Mouse (Mus musculus) G1E (cell line): ENCODE results near the gene Btbd11.

Source experiments
- CTCF ChIP-seq: IDR thresholded peaks from 2 replicates; pipeline ENCODE4 v1.5.1; 2012; ENCODE audit warnings: low read depth, low read length, inconsistent platforms, mixed read lengths
- GATA1 ChIP-seq: IDR thresholded peaks from 2 replicates; pipeline ENCODE4 v1.6.1; 2012; ENCODE audit warnings: borderline replicate concordance, low read length, inconsistent platforms, mixed read lengths
- GATA2 ChIP-seq: IDR thresholded peaks from 2 replicates; pipeline ENCODE4 v1.6.1; 2012; ENCODE audit warnings: low read depth, low read length, inconsistent platforms, borderline replicate concordance
- POLR2AphosphoS5 ChIP-seq: IDR thresholded peaks from 2 replicates; pipeline ENCODE4 v1.6.1; 2012; ENCODE audit warnings: low read depth, low read length, inconsistent platforms; ENCODE audit not compliant: insufficient replicate concordance
- TAL1 ChIP-seq: conservative IDR thresholded peaks from 2 replicates; pipeline ENCODE4 v1.6.1; 2012; ENCODE audit warnings: low read depth, low read length, inconsistent platforms, mixed read lengths

DNA sequence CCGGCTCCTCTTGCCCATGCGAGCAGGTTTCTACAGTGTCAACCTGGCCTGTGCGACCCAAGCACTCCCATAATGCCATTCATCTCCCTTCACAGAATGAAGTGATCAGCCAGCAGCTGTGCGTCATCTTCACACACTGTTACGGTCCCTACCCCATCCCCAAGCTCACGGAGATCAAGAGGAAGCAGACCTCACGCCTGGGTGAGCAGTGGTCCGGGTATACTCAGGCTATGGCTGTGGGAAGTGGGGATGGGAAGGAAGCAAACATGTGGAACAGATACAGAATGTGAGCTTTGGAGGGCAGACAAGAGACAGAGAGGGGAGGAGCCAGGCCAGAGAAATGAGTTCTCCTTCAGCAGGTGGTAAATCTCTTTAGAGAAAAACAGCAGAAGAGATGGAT lies 253.8 kb downstream of the Btbd11 start:
- no peak for TF ChIP-seq POLR2AphosphoS5
- no peak for TF ChIP-seq CTCF
- TF ChIP-seq GATA1 = no peak
- no peak for TF ChIP-seq TAL1
- TF ChIP-seq GATA2 = no peak
